Mouse (Mus musculus): ENCODE results near the gene Bag6.

Gene Bag6

DNA sequence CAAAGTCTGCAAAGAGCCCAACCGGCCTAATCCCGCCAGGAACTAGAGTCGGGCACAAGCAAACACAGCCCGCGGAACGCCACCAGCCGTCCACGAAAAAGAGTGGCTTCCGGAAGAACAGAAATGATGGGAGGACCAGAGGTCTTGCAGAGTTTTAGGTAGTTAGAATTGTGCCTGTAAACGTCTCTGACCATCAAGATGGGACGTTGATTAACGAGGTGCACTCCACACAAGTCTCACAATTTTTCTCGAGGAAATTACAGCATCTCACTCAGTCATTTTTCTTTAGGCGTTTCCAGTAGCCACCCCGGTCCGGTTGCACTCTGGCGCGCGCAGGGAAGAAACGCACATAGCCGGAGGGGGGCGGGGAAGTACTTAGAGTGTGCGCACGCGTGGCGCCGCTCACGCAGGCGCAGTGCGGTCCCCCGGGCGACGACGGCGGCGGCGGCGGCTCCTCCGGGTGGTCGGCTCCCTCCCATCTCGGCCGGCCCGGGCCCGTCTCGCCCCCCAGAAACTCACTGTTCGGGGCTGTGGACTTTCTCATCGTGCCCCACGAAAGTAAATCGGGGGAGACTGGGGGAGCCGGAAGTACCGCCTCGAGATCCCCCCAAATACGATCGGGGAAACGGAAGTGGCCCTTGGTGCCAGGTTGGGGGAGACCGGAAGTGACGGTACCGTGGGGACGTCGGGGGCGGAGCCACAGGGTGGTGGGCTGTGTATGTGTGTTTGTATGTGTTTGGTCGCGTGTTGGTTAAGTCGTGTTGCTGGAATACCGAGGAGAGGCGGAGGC, at the start of gene Bag6:
Gene Bag6 (plus strand): TSS at position 378 of the 790 bp plus-strand sequence.
- DNase-seq (ENCODE audit: low read depth in 2 of 2, low spot score in 2 of 2) = peak; percentile 92 to 95

- no peak for DNase-seq (ENCODE audit: low read depth in 2 of 2, low spot score in 2 of 2)
These were observed 49.6 kb upstream of the Bag6 start, which contains the start of gene Ly6g6f for GRCm38 (mm10) chr17:35085208-35085865. Gene Ly6g6f (minus strand): TSS chr17:35085610.

DNA sequence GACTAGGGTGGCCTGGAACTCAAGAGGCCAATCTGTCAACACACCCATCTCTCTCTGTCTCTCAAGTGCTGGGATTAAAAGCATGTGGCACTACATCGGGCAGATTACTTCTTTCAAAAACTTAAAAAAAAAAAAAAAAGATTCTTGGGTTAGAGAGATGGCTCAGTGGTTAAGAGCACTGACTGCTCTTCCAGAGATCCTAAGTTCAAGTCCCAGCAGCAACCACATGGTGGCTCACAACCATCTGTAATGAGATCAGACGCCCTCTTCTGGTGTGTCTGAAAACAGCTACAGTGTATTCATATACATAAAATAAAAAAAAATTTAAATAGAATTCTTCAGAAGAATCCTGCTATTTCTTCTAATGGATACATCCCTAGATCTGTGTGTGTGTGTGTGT, 46.8 kb upstream of the Bag6 start:
- DNase-seq (ENCODE audit: low read depth in 2 of 2, low spot score in 2 of 2) = peak in 1 of 2 experiments; percentile 21

DNA sequence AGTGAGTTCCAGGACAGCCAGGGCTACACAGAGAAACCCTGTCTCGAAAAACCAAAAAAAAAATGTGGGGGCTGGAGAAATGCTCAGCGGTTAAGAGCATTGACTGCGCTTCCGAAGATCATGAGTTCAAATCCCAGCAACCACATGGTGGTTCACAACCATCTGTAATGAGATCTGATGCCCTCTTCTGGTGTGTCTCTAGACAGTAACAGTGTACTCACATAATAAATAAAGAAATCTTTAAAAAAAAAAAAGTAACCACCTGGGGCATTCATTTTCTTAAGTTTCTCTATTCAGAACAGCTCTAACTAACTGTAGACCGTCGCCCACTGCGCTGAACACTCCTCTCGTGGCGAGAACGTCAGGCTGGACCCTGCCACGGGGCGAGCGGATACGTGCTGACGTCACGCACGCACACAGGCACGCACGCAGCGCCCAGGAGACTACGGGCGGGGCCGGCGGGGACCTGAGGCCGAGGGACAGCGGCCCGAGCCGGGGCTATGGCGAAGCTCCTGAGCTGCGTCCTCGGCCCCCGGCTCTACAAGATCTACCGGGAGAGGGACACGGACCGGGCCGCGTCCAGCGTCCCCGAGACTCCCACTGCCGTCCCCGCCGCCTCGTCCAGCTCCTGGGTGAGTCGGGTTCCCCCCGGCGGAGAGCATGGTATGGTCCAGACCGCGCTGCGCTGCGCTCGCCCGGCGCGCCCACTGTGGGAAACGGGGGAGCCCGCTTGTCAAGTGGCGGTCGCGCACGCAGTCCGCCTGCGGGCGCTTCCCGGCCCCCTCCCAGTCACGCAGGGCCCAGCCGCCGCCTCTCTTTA, 45.9 kb upstream of the Bag6 start, which contains the start of gene Abhd16a:
Gene Abhd16a (plus strand): TSS at position 439 of the 820 bp plus-strand sequence.
- DNase-seq (ENCODE audit: low read depth in 2 of 2, low spot score in 2 of 2) = peak; percentile 85 to 92

DNA sequence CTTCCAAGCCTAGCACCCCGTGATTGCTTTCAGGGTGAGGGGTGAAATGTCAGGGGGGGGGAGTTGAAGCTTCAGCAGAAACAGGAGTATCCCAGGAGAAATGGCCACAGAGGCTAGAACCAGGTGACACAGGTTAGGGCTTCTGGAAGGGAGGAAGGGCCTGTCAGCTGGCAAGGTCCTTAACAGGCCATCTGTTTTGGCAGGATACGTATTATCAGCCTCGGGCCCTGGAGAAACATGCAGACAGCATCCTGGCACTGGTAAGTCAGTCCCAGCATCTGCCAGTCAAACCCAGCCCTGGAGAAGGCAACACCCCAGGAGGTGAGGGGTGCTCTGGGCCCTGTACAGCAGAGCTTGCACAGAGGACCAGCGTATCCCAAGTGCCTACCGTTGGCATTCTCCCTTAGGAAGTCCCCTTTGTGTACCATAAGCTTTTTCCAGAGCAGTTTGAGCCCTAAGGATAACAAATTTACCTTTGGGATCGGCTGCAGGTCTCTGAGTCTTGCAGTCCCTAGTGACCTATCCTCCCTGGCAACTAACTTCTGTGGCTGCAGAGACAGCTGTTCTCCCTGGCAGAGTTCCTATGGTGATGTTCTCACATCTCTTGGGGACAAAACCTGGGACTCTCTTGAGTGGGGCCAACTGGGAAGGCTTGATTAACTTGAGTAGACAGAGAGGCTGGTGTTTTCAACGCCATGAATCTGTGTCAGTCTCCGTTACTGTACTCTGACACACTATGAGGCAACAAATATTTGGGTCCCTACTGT, 44.6 kb upstream of the Bag6 start:
- DNase-seq (ENCODE audit: low read depth in 2 of 2, low spot score in 2 of 2) = no peak

DNA sequence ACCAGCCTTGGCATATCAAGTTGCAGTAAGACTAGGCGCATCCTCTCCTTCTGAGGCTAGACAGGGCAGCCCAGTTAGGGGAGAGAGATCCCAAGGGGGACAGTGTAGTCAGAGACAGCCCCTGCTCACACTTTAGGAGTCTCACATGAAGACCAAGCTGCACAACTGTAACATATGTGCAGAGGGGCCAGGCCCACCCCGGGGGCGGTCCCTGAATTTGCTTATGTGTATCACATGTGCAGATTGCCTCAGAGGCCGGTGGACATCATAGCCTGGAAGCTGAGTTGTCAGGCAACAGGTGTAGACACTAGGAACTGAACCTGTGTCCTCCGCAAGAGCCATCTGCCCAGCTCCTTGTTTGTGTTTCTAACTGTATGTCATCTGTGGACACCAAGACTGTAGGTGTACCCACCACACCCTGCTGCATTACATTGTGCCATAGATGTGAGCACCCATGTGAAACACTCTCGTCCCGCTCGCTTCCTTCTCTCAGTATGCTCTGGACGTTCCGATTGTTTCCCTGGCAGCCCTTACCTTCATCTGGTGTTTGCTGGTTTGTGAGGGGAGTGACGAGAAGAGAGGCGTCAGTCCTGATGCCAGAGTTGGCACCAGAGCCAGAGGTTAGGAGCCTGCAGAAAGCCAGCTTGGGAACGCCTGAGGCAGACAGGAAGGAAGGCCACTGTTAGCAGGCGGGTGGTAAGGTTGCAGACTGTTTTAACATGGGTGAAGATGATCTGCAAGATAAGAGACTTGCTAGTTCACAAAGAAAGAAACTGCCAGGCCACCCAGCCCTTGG, 42.4 kb upstream of the Bag6 start:
- no peak for DNase-seq (ENCODE audit: low read depth in 2 of 2, low spot score in 2 of 2)

DNA sequence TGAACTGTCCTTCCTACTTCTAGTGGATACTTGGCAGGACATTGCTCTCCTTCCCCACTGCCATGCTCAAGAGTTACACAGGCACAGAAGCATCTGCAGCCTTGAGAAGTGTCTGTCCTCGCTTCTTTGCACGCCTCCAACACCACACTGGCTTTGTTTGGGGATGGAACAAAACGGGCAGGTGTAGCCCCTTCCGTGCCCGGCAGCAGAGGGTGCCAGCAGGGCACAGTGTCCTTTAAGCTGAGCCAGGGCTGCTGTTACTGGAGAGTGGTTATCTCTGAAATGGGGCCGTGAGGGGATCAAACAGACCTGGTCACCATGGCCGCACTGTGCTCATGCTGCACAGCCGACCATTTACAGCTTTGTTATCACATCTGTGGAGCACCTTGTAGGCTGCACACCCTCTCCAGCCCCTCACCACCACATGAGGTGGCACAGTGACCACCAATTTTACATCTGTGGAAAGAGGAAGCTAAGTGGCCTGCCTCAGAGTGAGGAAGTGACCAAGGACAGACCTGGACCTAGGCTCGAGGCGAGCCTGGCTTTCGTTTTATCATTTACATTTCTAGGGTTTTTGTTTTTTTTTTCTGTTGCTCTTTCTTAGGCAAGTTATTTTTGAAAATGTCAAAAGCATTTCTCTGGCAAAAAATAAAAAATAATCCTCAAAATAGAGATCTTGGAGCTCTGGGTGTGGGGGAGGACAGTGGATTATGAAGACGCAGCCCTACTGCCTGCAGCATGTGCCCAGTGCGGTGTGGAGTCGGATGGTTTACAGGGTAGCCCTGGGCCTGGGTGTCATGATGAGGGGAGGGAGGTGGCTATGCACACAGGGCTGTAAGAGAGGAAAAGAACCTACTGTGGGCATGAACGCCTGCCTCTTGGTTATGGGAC, 40.3 kb upstream of the Bag6 start:
- DNase-seq (ENCODE audit: low read depth in 2 of 2, low spot score in 2 of 2) = no peak

- DNase-seq (ENCODE audit: low read depth in 2 of 2, low spot score in 2 of 2) = no peak
These were observed 38.4 kb upstream of the Bag6 start for GRCm38 (mm10) chr17:35096597-35096996.

DNA sequence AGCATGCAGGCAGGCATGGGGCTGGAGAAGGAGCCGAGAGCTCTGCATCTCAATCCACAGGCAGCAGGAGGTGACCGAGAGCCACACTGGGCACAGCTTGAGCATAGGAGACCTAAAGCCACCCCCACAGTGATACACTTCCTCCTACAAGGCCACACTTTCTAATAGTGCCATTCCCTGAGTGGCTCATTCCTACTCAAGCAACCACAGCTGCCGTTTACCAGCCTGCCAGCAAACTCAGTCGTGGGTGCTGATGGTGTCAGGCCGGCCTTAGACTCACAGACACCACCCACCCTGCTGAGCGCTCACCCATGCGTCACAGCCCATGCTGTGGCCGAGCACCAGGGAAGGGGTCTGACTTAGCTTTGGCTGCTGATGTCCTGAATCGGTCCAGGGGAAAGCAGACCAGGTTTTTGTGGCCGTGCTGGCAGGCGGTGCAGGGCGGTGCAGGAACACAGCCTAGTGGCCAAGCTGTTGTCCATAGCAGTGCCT, 37.8 kb upstream of the Bag6 start:
- no peak for DNase-seq (ENCODE audit: low read depth in 2 of 2, low spot score in 2 of 2)

- DNase-seq (ENCODE audit: low read depth in 2 of 2, low spot score in 2 of 2) = no peak
These were observed 34.7 kb upstream of the Bag6 start for GRCm38 (mm10) chr17:35100196-35100765.

- no peak for DNase-seq (ENCODE audit: low read depth in 2 of 2, low spot score in 2 of 2)
These were observed 33.8 kb upstream of the Bag6 start for GRCm38 (mm10) chr17:35101161-35101560.

GRCm38 (mm10) chr17:35102299-35102698, 32.7 kb upstream of the Bag6 start:
- DNase-seq (ENCODE audit: low read depth in 2 of 2, low spot score in 2 of 2) = no peak

- DNase-seq (ENCODE audit: low read depth in 2 of 2, low spot score in 2 of 2) = no peak
These were observed 31.7 kb upstream of the Bag6 start for GRCm38 (mm10) chr17:35103221-35103690.

GRCm38 (mm10) chr17:35104079-35104478, 30.9 kb upstream of the Bag6 start:
- no peak for DNase-seq (ENCODE audit: low read depth in 2 of 2, low spot score in 2 of 2)

GRCm38 (mm10) chr17:35104754-35105153, 30.2 kb upstream of the Bag6 start:
- no peak for DNase-seq (ENCODE audit: low read depth in 2 of 2, low spot score in 2 of 2)

- DNase-seq (ENCODE audit: low read depth in 2 of 2, low spot score in 2 of 2) = no peak
These were observed 29.1 kb upstream of the Bag6 start for GRCm38 (mm10) chr17:35105740-35106389.

DNA sequence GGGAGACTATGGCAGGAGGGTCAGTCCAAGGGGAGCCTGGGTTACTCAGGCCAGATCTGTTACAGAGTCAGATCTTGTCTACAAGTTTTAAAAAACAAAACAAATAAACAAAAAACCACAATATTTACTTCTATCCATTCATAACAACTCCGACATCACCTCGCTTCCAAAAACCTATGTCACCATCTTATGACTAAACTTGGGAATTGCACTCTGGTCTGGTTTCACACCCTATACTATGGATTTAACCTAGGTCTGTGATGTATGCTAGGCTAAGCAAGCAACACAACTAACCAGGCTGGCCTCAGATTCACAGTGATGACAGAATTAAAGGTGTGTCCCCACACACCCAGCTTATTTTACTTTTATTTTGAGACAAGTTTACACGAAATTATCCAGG, 28.5 kb upstream of the Bag6 start:
- no peak for DNase-seq (ENCODE audit: low read depth in 2 of 2, low spot score in 2 of 2)

DNA sequence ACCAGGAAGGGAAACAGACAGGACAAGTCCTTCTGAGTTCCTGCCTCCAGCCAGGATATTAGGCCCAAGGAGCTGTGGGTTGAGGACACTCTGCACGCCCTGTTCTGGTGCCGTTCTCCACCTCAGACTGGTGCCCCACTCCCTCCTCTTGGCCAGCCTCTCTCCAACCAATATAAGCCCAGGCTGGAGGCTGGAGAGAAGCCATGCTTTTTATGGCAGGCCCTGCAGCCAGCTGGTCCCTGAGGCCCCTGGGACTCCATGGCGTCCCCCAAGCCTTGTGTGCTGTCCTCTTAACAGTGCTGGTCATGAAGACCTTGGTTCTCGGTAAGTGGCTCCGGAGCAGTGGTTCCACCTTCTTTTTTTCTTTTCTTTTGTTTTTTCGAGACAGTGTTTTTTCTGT, 26.9 kb upstream of the Bag6 start, which contains the start of gene Ly6g5c:
Gene Ly6g5c (plus strand): TSS at position 183 of the 400 bp plus-strand sequence.
- no peak for DNase-seq (ENCODE audit: low read depth in 2 of 2, low spot score in 2 of 2)
